Mouse (Mus musculus): Measurements from ENCODE around the gene Dlg2.

GRCm38 (mm10) chr7:90427006-90427405 lies 49.5 kb upstream of the Dlg2 start:
- TF ChIP-seq POLR2A (IDR thresholded peaks at IDR 0.05; ENCODE audit: borderline replicate concordance, extremely low read depth, low read depth, low read length) (no peak), CTCF (IDR thresholded peaks at IDR 0.05; ENCODE audit: insufficient read depth, low read length) (no peak)
